Mouse (Mus musculus) myocyte (in vitro differentiated cells): ENCODE results near the gene Hoxb4.

Experiments used
- MAX ChIP-seq: IDR thresholded peaks from one replicate; pipeline ENCODE4 v1.6.1; 2011; ENCODE audit warnings: low read depth, mild to moderate bottlenecking, control low read depth
- MYOG ChIP-seq, 3 experiments: IDR thresholded peaks; one replicate each; pipeline ENCODE4 v1.6.1; 2011; ENCODE audit warnings: control low read depth in 2 of 3, low read depth in 2 of 3, mild to moderate bottlenecking in 2 of 3; ENCODE audit not compliant: insufficient read length in 2 of 3, control insufficient read depth in 1 of 3, insufficient read depth in 1 of 3
- POLR2AphosphoS2 ChIP-seq: IDR thresholded peaks from one replicate; pipeline ENCODE4 v1.6.1; 2011; ENCODE audit warnings: low read depth, control low read depth; ENCODE audit not compliant: insufficient read length
- REST ChIP-seq: IDR thresholded peaks from one replicate; pipeline ENCODE4 v1.6.1; 2011; ENCODE audit warnings: mild to moderate bottlenecking, control low read depth, moderate library complexity; ENCODE audit not compliant: insufficient read depth, insufficient read length
- TCF12 ChIP-seq: IDR thresholded peaks from one replicate; pipeline ENCODE4 v1.6.1; 2011; ENCODE audit warnings: mild to moderate bottlenecking, control low read depth; ENCODE audit not compliant: poor library complexity, insufficient read depth, severe bottlenecking
- USF1 ChIP-seq: IDR thresholded peaks from one replicate; pipeline ENCODE4 v1.6.1; 2011; ENCODE audit warnings: low read depth, mild to moderate bottlenecking, control low read depth, moderate library complexity

DNA sequence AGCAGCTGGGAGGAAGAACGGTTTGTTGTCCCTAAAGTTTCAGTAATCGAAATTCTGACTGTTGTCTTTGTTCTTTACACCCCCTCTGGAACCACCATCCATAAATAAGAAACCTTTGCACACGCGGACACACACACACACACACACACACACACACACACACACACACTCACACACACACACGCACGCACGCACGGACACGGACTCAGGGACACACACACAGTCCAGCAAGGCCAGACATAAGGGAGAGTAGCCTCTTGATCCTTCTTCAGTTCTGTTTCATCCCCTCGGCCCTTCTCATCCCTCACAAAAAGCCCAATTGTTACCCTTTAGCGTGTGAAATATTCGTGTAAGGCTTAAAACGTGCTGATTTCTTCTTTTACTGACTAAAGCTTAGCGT, 39.7 kb upstream of the Hoxb4 start:
- no peak for TF ChIP-seq REST
- TF ChIP-seq POLR2AphosphoS2, result no peak
- no peak for TF ChIP-seq MYOG (IDR thresholded peaks at IDR 0.05; ENCODE audit: control insufficient read depth in 1 of 3, insufficient read depth in 1 of 3, insufficient read length in 2 of 3, low read depth in 2 of 3)
- TF ChIP-seq TCF12, result no peak
- no peak for TF ChIP-seq MAX
- no peak for TF ChIP-seq USF1
